Mouse (Mus musculus): Measurements from ENCODE around the gene Baz2a.

GRCm38 (mm10) chr10:128081807-128082476, 9.4 kb upstream of the Baz2a start:
- TF ChIP-seq CTCF (IDR thresholded peaks at IDR 0.05; ENCODE audit: extremely low read depth, insufficient read depth, insufficient read length, insufficient replicate concordance), result no peak
- no peak for TF ChIP-seq POLR2A (IDR thresholded peaks at IDR 0.05; ENCODE audit: low read depth, low read length)
